Mouse (Mus musculus): Measurements from ENCODE around the gene S1pr1. TPM values are rescaled to one million over a fixed set of nuclear protein-coding genes. Genes with fewer than 3 reads are reported as not detected.

The S1pr1 gene
- polyA plus RNA-seq, 1 experiment = 58.0 TPM

GRCm38 (mm10) chr3:115666547-115666946 is 48.3 kb downstream of the S1pr1 start:
- no peak overlapping the region for H3K27ac ChIP-seq (ENCODE audit: insufficient read depth, low read depth, low read length)
- H3K4me3 ChIP-seq (ENCODE audit: insufficient read depth, low read length) = no peak overlapping the region
- peaks cover 7% of the 10 kb centered on the region for H3K4me1 ChIP-seq (ENCODE audit: control insufficient read depth, insufficient read depth, low read length)
- no peak for TF ChIP-seq CTCF (IDR thresholded peaks at IDR 0.05; ENCODE audit: low read depth, low read length)
- TF ChIP-seq POLR2A (IDR thresholded peaks at IDR 0.05; ENCODE audit: borderline replicate concordance, low read depth, low read length) = no peak

GRCm38 (mm10) chr3:115664497-115664896 is 50.4 kb downstream of the S1pr1 start:
- Histone ChIP-seq H3K4me3 (ENCODE audit: insufficient read depth, low read length) (no peak overlapping the region), H3K27ac (ENCODE audit: insufficient read depth, low read depth, low read length) (no peak overlapping the region), H3K4me1 (ENCODE audit: control insufficient read depth, insufficient read depth, low read length) (peaks cover 4% of the 10 kb centered on the region; the same call in 1 of the 2 replicates)
- no peak for TF ChIP-seq POLR2A (IDR thresholded peaks at IDR 0.05; ENCODE audit: borderline replicate concordance, low read depth, low read length)
- no peak for TF ChIP-seq CTCF (IDR thresholded peaks at IDR 0.05; ENCODE audit: low read depth, low read length)

- Histone ChIP-seq H3K4me1 (ENCODE audit: control insufficient read depth, insufficient read depth, low read length) (no peaks in the 10 kb centered on the region; the same call in 1 of the 2 replicates), H3K27ac (ENCODE audit: insufficient read depth, low read depth, low read length) (no peak overlapping the region), H3K4me3 (ENCODE audit: insufficient read depth, low read length) (no peak overlapping the region)
- TF ChIP-seq CTCF (IDR thresholded peaks at IDR 0.05; ENCODE audit: low read depth, low read length) (peak; percentile 91), POLR2A (IDR thresholded peaks at IDR 0.05; ENCODE audit: borderline replicate concordance, low read depth, low read length) (no peak)
Observed at GRCm38 (mm10) chr3:115660701-115661460, 54.0 kb downstream of the S1pr1 start.

Other genes starting within 250 kb of the S1pr1 start
- gene Dph5, start 172.8 kb upstream of the S1pr1 start, polyA plus RNA-seq (2012; ENCODE audit: insufficient read depth, insufficient read length, missing spikeins) = 8.9 and 9.2 TPM in 2 replicates